Mouse (Mus musculus) ovary, postnatal 10 days (tissue): ENCODE data around the gene Ptgis.
"Not testable (repeated sequence)": the region's sequence is repeated elsewhere in the genome, so short reads cannot be mapped to it uniquely, and the experiment has no call there.

Experiments
- DNase-seq: peaks from one replicate; pipeline ENCODE4 v3.0.0; 2022; ENCODE audit warnings: low spot score

Ptgis gene

GRCm38 (mm10) chr2:167232132-167233008, 8.0 kb downstream of the Ptgis start:
- DNase-seq: no peak

DNA sequence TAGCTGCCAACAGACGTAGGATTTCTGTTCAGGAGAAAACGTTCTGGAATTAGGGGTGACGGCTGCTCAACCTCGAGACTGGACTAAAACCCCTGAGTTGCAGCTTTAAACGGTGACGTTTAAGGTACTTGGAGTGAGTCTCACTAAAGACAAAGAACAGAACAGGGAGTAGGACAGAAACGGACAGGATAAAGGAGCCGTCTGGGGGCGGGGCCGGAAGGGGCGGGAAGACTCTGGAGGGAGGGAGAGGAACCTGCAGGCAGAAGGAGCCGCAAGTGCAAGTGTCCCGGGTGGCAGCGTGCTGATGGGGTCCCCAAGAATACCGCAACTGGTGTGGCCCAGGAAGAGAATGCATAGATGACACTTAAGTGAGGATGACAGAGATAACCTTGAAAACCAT, 9.8 kb downstream of the Ptgis start:
- DNase-seq: no peak

- no peak for DNase-seq
Measured at GRCm38 (mm10) chr2:167224937-167225336, 15.5 kb downstream of the Ptgis start.

DNA sequence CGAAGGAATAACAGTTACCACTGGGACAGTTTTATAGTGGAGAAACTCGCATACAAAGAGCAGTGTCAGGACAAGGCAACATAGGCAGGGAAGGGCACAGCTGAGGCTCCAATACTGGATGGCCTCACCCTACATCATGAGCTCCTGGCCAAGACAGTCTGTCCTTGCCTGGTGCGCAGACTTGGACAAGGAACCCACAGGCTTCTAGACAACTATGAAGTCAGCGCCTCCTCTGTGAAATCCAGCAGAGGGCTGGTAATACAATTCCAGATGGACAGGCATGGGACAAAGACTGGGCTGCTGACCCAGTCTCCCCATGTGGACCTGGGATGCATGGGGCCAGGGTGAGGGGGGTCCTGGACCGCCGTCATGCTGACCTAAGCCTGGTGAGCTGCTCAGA, 16.2 kb downstream of the Ptgis start:
- DNase-seq: no peak

DNA sequence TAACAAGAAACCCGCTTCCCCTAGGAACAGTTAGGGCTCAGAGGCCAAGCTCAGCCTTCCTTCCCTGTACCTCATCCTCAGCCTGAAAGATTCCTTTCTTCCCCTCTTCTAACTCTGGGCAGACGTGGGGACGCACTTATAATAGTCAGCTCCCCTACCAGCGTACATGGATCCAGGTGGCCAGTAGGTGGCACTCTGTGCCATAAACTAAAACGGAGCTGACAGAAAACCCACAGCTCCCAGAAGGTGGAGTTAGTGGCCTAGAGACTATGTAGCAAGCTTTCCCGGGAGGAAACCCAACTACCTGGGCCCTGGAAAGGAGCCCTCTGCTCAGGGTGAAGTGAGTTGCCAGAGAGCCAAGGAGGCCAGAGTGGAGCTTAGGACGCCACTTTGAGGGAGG, 18.3 kb downstream of the Ptgis start:
- peak; percentile 48 for DNase-seq

- DNase-seq: no peak
Measured at GRCm38 (mm10) chr2:167221159-167221845, 19.1 kb downstream of the Ptgis start.

- DNase-seq: no peak
Measured at GRCm38 (mm10) chr2:167220736-167221135, 19.7 kb downstream of the Ptgis start.

DNA sequence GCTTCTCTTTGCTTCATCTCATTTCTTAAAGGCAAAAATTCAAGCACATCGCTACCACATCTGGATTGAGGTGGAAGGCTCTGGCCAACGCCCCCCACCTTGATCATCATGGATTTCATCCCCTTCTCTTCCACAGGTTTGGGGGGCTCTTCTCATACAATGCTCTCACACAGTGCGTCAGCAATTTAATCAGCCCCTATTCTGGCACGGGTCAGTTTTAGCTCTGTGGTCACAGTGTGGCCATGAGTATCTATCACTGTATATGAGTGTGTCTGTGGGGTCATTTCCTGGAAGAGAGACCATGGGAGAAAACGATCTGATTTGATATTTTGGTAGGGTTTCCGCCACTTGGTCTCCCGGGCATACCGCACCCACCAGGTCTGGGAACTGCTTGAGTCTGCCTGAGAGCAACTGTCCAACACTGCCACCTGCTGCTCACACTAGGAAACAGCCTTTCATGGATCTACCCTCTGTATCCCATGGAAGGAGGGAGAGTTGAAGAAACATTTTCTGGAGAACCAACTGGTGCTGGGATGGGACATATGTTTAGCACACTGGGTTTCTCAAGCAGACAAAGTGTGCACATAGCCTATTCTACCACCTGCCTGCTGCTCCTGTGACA, 21.1 kb downstream of the Ptgis start:
- DNase-seq: peak; percentile 44

DNA sequence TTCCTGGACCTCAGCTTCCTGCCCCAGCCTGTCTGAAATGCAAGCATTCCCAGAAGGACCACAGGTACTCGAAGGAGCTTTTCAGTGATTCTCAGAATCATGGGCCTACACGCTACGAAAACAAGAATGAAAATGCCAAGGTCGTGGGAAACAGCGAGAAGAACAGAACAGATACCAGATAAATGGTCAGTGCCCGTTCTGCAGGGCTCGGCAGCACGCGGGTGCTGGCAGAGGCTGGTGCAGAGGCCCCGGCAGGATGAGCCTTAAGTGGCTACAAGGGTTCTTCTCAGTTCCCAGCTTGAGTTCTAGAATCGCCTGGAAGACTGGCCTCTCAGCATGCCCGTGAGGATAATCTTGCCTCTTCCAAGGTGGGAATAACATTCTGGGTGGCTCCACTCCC, 26.7 kb downstream of the Ptgis start:
- DNase-seq: no peak

DNA sequence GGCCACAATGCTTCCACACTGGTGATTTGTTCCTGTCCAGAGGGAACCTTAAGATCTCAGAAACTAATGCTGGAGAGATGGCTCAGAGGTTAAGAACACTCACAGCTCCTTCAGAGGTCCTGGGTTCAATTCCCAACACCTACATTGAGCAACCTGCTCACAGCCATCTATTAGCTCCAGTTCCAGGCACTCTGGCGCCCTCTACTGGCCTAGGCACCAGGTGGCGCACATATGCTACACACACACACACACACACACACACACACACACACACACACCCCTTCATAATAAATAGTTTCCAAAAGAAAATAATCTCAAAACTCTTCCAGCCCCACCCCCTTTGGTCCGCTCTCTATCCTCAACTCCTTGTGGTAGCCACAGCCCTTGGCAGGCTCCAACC, 27.3 kb downstream of the Ptgis start:
- no peak for DNase-seq

- DNase-seq: no peak
Measured at GRCm38 (mm10) chr2:167212551-167212950, 27.9 kb downstream of the Ptgis start.

- no peak for DNase-seq
Measured at GRCm38 (mm10) chr2:167212089-167212488, 28.3 kb downstream of the Ptgis start.

- DNase-seq: no peak
Measured at GRCm38 (mm10) chr2:167209900-167210299, 30.5 kb downstream of the Ptgis start.

GRCm38 (mm10) chr2:167208984-167209383, 31.4 kb downstream of the Ptgis start:
- DNase-seq: no peak

DNA sequence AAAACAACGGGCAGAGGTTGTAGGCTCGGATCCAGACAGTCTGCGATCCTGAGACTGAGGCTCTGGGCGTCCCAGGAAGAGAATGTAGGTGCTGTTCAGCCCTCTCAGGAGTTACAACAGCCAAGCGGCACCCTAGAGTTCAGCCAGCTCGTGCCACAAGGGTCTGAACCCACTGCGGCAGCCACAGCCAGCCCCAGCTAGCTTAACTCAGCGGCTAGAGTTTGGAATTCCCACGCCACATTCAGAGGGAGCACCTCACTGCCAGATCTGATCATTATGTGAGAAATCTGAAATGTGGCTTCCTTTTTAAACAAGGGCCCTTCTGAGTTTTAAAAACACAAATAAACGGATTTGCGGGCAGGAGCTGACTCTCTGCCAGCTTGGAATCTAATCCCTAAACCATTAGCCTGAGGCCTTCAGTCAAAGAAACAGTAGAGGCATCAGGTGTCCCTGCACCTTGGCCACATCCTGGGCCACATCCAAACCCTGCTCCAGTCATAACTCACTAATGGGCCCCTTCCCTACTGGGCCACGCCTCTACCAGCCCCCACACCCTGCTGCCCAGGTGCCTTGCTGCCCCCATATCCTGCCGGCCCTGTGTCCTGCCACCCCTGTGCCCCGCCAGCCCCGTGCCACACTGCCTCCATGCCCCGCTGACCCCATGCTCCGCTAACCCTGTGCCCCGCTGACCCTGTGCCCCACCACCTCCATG, 34.3 kb downstream of the Ptgis start:
- no peak for DNase-seq

- not testable (repeated sequence) for DNase-seq
Measured at GRCm38 (mm10) chr2:167204686-167205085, 35.7 kb downstream of the Ptgis start.

GRCm38 (mm10) chr2:167203505-167204166, 36.8 kb downstream of the Ptgis start:
- no peak for DNase-seq

DNA sequence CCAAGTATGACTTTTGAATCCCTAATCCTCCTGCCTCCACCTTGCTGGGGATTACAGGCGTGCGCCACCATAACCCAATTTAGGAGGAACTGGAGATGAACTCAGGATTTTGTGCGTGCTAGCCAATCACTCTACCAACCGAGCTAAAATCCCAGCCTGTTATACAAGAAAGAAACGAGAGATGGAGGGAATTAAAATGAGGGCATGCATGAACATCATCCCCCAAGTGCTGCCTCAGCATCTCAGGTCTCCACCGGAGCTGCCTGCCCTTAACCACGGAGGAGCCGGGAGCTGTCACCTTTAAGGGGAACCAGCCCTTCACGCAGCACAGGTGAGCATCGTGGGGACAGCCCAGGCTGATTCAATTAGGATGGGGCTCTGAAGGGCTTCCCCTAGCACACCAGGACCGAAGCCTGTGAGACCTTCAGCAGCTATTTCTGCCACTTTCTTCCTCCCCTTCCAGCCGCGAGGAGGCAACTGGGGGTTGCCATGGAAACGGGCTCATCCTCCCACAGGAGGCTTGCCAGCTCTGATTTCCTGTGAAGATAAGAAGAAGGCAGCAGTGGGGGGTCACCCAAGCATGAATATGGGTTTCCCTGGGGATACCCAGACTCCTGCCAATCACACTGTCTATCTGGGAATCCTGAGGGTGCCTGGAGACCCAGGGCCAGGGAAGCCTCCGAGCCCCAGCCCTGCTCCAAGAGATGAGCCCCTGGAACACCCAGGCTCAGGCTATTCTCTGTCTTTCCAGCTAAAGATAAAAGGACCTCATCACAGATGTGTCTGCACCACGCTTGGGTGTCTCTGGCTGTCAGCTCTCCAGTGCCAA, 38.7 kb downstream of the Ptgis start:
- DNase-seq: no peak

GRCm38 (mm10) chr2:167198660-167199427, 41.6 kb downstream of the Ptgis start:
- no peak for DNase-seq

GRCm38 (mm10) chr2:167193361-167193760, 47.0 kb downstream of the Ptgis start:
- no peak for DNase-seq
